Mouse (Mus musculus) spleen, adult 2 months (tissue): ENCODE results near the gene 1700042G07Rik. TPM values are rescaled to one million over a fixed set of nuclear protein-coding genes. Genes with fewer than 3 reads are reported as not detected.

Source experiments
- DNase-seq, 2 experiments: peaks; one replicate each; pipeline versions ENCODE4 v3.0.0 to v3.0.0-alpha.2; 2012 to 2021; ENCODE audit warnings: low spot score in 2 of 2, low read depth in 1 of 2
- H3K27ac ChIP-seq: fragments of 200-500 bp; 2 replicates; pipeline ENCODE4 v1.5.1; 2012; ENCODE audit warnings: low read length, inconsistent platforms; ENCODE audit not compliant: insufficient read depth
- H3K27me3 ChIP-seq: fragments of 200-500 bp; 2 replicates; pipeline ENCODE4 v1.6.1; 2012; ENCODE audit warnings: mild to moderate bottlenecking, moderate library complexity, low read length, inconsistent platforms; ENCODE audit not compliant: control insufficient read depth, insufficient read depth
- H3K36me3 ChIP-seq: fragments of 200-500 bp; 2 replicates; pipeline ENCODE4 v1.6.1; 2012; ENCODE audit warnings: mild to moderate bottlenecking, low read length, inconsistent platforms; ENCODE audit not compliant: control insufficient read depth, insufficient read depth
- H3K4me1 ChIP-seq: fragments of 200-500 bp; 2 replicates; pipeline ENCODE4 v1.6.1; 2011; ENCODE audit warnings: inconsistent platforms; ENCODE audit not compliant: control insufficient read depth, insufficient read depth, insufficient read length
- H3K4me3 ChIP-seq: fragments of 200-500 bp; 2 replicates; pipeline ENCODE4 v1.5.1; 2011; ENCODE audit warnings: mild to moderate bottlenecking, inconsistent platforms; ENCODE audit not compliant: insufficient read depth, insufficient read length; ENCODE audit errors: extremely low read depth
- CTCF ChIP-seq: fragments of 200-500 bp; IDR thresholded peaks from 2 replicates; pipeline ENCODE4 v1.5.1; 2011; ENCODE audit warnings: mild to moderate bottlenecking, inconsistent platforms; ENCODE audit not compliant: insufficient read depth, insufficient read length, insufficient replicate concordance; ENCODE audit errors: extremely low read depth
- POLR2A ChIP-seq: fragments of 200-500 bp; IDR thresholded peaks from 2 replicates; pipeline ENCODE4 v1.6.1; 2011; ENCODE audit warnings: low read depth, low read length, inconsistent platforms
- WGBS: fragments of 180-500 bp; shearing (Covaris S2); methylation state at CpG from one replicate; pipeline ENCODE4 v1.1.7; 2018; 5-methylcytosine and 5-hydroxymethylcytosine counted together
- polyA plus RNA-seq: library from polyadenylated mRNA; depleted of rRNA; stranded (reverse); fragments of >200 nt; gene quantifications from 2 replicates; pipeline ENCODE4 v1.2.3, GENCODE M21; 2012

1700042G07Rik gene
- polyA plus RNA-seq, 1 experiment, result not detected

DNA sequence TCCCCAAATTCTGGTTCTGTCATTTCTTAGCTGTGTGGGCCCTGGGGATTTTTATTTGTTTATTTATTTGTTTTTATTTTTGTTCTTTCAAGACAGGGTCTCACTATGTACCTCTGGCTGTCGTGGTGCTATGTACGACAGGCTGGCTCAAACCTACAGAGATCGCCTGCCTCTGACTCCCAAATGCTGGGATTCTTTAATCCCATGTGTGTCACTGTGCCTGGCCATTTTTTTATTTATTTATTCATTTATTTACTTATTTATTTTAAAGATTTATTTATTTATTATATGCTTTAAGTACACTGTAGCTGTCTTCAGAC lies 3.9 kb upstream of the 1700042G07Rik start:
- 72% methylated on average over 3 of the region's 3 CpGs for whole genome bisulfite sequencing
- H3K27ac ChIP-seq, result no peak overlapping the region
- H3K4me1 ChIP-seq, result no peaks in the 10 kb centered on the region; the same call in 1 of the 2 replicates
- no peaks in the 10 kb centered on the region for H3K36me3 ChIP-seq
- DNase-seq, result no peak
- no peaks in the 10 kb centered on the region for H3K27me3 ChIP-seq
- TF ChIP-seq POLR2A (no peak), CTCF (no peak)
- no peak overlapping the region for H3K4me3 ChIP-seq

DNA sequence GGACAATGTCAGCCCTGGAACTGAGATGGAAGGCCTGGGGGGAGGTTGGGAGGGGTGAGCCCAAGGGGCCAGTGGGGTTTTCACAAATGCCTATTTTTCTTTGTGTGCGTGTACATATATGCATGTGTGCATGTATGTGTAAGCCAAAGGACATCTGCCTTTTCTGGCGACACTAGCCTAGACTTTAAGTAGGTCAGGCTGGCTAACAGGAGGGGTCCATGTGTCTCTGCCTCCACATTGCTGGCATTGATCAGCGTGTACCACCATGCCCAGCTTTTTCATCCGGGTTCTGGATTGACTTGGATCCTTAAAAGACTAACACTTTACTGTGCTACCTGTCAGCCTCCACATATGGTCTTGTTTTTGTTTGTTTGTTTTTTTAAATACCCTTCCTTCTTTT lies 580 bp downstream of the 1700042G07Rik start:
- peaks cover 17% of the 10 kb centered on the region; the same call in 1 of the 2 replicates for H3K4me1 ChIP-seq
- H3K4me3 ChIP-seq, result no peak overlapping the region
- no peaks in the 10 kb centered on the region for H3K36me3 ChIP-seq
- 88% methylated on average over 4 of the region's 4 CpGs for WGBS
- no peaks in the 10 kb centered on the region for H3K27me3 ChIP-seq
- no peak overlapping the region for H3K27ac ChIP-seq
- TF ChIP-seq CTCF (no peak), POLR2A (no peak)
- no peak for DNase-seq

DNA sequence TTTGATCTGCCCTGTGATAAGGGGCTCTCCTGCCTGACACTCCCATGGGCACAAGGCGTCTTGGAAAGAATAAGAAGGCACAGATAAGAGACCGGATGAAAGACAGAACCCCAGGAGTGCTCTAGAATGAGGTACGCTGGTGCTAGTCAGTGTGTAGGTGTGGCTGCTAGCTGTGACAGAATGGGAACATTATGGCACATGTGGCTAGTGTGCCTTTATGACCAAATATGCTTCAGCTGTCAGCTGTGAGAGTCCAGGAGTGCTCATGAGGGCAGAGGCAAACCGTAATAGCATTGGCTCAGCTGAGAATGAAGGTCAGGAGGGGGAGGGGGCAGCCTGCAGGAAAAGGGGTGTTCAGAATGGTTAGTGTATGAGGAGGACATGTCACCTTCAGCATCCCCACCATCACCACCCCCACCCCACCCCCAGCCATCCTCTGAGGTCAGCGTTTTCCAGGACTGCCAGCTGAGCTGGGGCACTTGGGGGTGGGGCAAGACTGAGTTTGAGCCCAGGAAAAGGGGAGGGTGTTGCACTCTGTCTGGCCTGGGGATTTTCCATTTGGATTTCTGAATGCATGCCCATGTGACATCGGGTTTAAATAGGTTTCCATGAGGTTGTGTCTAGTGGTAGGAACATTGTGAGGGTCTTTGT lies 1.4 kb downstream of the 1700042G07Rik start:
- no peak for DNase-seq
- Histone ChIP-seq H3K27me3 (no peaks in the 10 kb centered on the region), H3K4me1 (peaks cover 17% of the 10 kb centered on the region; the same call in 1 of the 2 replicates), H3K27ac (no peak overlapping the region), H3K36me3 (no peaks in the 10 kb centered on the region), H3K4me3 (no peak overlapping the region)
- TF ChIP-seq POLR2A, result no peak
- TF ChIP-seq CTCF, result no peak
- WGBS, result 79% methylated on average over 6 of the region's 6 CpGs

DNA sequence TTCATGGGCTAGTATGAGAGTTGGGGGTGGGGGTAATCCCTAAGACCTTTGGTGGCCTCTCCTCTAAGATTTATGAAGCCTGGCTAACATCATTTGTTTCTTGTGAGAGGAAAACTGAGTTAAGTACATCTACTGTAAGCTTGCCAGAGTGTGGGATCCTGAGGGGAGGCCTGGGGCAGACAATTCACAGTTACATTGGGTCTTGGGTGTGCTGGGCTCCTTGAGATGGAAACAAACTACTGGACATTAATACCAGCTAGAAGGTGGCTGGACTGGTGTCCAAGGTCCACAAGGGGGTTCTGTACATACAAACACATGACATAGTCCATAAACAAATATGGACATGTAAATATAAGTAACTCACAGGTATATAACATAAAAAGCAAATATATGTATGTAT lies 2.0 kb downstream of the 1700042G07Rik start:
- no peaks in the 10 kb centered on the region for H3K36me3 ChIP-seq
- H3K27ac ChIP-seq, result no peak overlapping the region
- no peaks in the 10 kb centered on the region for H3K27me3 ChIP-seq
- H3K4me3 ChIP-seq, result no peak overlapping the region
- peaks cover 17% of the 10 kb centered on the region; the same call in 1 of the 2 replicates for H3K4me1 ChIP-seq
- DNase-seq, result no peak
- TF ChIP-seq POLR2A, result no peak
- TF ChIP-seq CTCF, result no peak

DNA sequence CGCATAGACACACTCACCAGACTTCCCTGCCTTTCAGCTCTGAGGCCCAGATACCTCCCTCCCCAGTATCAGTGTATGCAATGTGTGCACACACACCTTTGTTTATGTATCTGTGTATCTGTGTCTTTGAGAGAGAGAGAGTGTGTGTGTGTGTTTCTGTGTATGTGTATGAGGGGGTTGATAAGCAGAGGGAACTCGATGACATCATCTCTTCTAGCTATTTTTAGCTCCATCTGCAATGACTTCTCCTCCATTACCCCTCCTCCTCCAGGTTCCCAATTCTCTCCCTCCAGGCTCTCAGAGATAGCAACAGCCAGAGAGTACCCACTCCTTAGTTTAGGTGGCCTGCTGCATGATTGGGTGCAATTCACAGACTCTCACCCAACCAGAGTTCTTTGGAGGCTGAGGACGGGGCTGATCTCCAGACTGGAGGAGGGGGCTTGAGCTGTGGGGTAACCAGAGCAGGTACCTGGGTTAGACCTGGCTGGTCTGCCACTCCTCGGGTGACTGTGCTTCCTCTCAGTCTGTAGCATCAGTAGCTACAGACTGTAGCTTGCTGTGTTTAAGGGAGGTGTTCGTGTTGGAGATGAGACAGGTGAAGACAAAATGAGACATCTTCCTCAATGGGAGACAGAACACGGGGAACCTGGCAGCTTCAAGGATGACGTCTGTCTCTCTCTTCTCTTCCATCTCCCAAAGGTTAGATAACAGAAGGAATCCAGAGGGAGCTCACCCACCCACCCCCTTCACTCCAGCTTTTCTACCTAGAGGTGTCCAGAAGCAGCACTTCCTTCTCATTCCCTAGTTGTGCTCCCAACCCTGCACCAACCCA lies 2.8 kb downstream of the 1700042G07Rik start:
- Histone ChIP-seq H3K4me3 (no peak overlapping the region), H3K36me3 (no peaks in the 10 kb centered on the region), H3K4me1 (peaks cover 17% of the 10 kb centered on the region; the same call in 1 of the 2 replicates), H3K27me3 (no peaks in the 10 kb centered on the region), H3K27ac (peak overlapping the region; percentile 37; the same call in 1 of the 2 replicates)
- DNase-seq, result no peak
- TF ChIP-seq POLR2A, result no peak
- no peak for TF ChIP-seq CTCF
- WGBS, result 37% methylated on average over 7 of the region's 7 CpGs

DNA sequence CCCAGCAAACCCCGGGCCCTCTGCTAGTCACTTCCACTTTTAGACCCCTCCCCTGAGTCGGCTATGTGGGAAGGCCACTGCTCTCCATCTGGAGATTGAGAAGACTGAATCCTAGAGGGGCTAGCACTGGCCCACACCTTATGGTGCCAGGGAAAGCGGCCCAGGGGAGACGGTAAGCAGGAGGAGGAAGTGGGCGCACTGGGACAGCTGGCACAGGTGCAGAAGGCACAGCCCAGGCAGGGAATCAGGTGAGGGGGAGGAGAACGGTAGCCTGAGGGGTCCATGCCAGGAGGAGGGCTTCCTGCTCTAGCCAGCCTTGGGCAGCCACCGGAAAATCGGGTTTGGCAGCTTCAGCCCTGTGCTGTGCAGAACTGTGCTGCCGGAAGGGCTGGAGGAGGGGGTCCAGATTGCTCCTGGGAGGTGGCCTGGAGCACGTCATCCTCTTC lies 3.4 kb downstream of the 1700042G07Rik start:
- WGBS, result 4% methylated on average over 9 of the region's 10 CpGs
- peak in 1 of 2 experiments; percentile 23 for DNase-seq
- Histone ChIP-seq H3K4me1 (peaks cover 17% of the 10 kb centered on the region; the same call in 1 of the 2 replicates), H3K27ac (peak overlapping the region; percentile 37), H3K4me3 (peak overlapping the region; percentile 25; the same call in 1 of the 2 replicates), H3K27me3 (no peaks in the 10 kb centered on the region), H3K36me3 (no peaks in the 10 kb centered on the region)
- no peak for TF ChIP-seq POLR2A
- no peak for TF ChIP-seq CTCF
